Mouse (Mus musculus): ENCODE results near the gene Ghr. TPM values are rescaled to one million over a fixed set of nuclear protein-coding genes. Genes with fewer than 3 reads are reported as not detected.

Gene Ghr
- polyA plus RNA-seq, 1 experiment from 2014 or later: 72.0 TPM

GRCm38 (mm10) chr15:3485367-3485766 lies 97.9 kb downstream of the Ghr start:
- Histone ChIP-seq H3K4me1 (0 out of 2 replicates have a peak, but pooled peaks cover 4% of the 10 kb centered on the region), H3K4me3 (replicated peaks) (no peak overlapping the region), H3K36me3 (no peaks in the 10 kb centered on the region), H3K4me2 (no peak overlapping the region), H3K9ac (no peak overlapping the region), H3K27ac (no peak overlapping the region), H3K9me3 (replicated peaks) (no peaks in the 10 kb centered on the region), H3K27me3 (no peaks in the 10 kb centered on the region)
- 92% methylated on average over 1 of the region's 1 CpGs for WGBS
- ATAC-seq (replicated peaks; ENCODE audit: low FRiP score): no peak

DNA sequence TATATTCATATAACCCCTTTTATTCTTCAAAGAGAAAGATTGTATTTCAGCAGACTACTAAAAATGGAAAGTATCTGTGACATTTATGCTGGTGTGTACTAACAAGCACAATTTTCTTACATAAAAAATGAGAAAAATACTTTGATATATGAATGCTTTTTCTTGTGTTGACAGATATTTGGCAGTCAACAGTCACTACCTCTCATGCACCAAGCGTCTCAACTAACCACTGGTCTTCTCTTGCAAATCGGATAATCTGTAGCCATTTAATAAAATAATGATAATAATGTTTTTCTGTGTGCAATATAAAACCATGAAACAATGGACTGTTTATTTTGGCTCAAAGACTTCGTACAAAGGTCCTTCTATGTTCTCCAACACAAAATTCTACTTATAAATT lies 99.8 kb downstream of the Ghr start:
- Histone ChIP-seq H3K36me3 (no peaks in the 10 kb centered on the region), H3K9ac (no peak overlapping the region), H3K9me3 (replicated peaks) (no peaks in the 10 kb centered on the region), H3K4me1 (no peaks in the 10 kb centered on the region), H3K4me2 (no peak overlapping the region), H3K4me3 (replicated peaks) (no peak overlapping the region), H3K27ac (no peak overlapping the region), H3K27me3 (no peaks in the 10 kb centered on the region)
- 63% methylated on average over 3 of the region's 3 CpGs for WGBS
- no peak for ATAC-seq (replicated peaks; ENCODE audit: low FRiP score)

GRCm38 (mm10) chr15:3469230-3469629 lies 114.1 kb downstream of the Ghr start:
- no peaks in the 10 kb centered on the region for H3K4me1 ChIP-seq
- H3K9ac ChIP-seq: no peak overlapping the region
- WGBS: 91% methylated on average over 4 of the region's 4 CpGs
- no peak overlapping the region for H3K27ac ChIP-seq
- H3K9me3 ChIP-seq (replicated peaks): no peaks in the 10 kb centered on the region
- ATAC-seq (replicated peaks; ENCODE audit: low FRiP score): no peak
- no peaks in the 10 kb centered on the region for H3K27me3 ChIP-seq
- H3K36me3 ChIP-seq: peaks cover 3% of the 10 kb centered on the region; the same call in 1 of the 2 replicates
- H3K4me3 ChIP-seq (replicated peaks): no peak overlapping the region
- H3K4me2 ChIP-seq: no peak overlapping the region

DNA sequence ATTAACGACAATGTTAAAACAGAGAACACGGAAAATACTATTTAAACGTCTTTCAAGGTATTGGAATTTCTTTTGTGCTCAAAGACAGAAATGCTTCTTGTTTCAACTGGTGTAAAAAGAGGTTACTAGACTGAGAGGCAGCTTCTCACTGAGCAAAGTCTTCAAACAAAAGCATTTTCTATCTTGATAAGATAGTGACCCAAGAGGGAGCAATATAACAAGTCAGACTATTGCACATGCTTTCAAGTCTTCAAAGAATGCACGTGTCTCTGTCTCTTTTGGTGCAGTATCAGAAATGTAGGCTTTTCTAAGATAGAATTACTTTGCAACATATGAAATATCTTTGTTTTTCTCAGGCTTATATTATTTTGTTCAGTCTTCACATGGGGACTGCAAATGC lies 116.7 kb downstream of the Ghr start:
- Histone ChIP-seq H3K4me2 (no peak overlapping the region), H3K9ac (no peak overlapping the region), H3K4me1 (no peaks in the 10 kb centered on the region), H3K36me3 (no peaks in the 10 kb centered on the region), H3K4me3 (replicated peaks) (no peak overlapping the region), H3K9me3 (replicated peaks) (no peaks in the 10 kb centered on the region), H3K27ac (no peak overlapping the region), H3K27me3 (no peaks in the 10 kb centered on the region)
- 81% methylated on average over 4 of the region's 4 CpGs for WGBS
- no peak for ATAC-seq (replicated peaks; ENCODE audit: low FRiP score)

DNA sequence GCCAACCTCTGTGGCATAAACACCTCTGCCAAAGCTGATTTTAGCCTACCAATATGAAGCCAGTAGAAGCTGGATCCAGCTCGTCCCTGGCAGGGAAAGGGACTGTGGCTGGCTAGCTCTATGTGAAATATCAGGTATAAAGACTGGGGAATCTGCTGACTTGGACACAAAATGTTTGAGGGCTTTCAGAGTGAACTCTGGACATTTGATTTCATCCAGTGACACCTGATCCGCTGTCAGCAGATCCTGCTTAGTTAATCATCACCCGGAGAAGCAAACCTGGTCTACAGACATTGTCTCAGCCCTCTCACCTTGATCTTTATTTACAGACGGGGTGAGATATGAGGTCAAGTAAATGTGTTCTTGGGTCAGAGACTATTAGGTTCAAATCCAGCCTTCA lies 118.5 kb downstream of the Ghr start:
- ATAC-seq (replicated peaks; ENCODE audit: low FRiP score): peak; percentile 54; the same call in 1 of the 2 replicates
- Histone ChIP-seq H3K4me3 (replicated peaks) (no peak overlapping the region), H3K27ac (0 out of 2 replicates have a peak overlapping the region, but pooled peaks have one; percentile 28), H3K9me3 (replicated peaks) (no peaks in the 10 kb centered on the region), H3K27me3 (no peaks in the 10 kb centered on the region), H3K36me3 (no peaks in the 10 kb centered on the region), H3K4me2 (no peak overlapping the region), H3K4me1 (no peaks in the 10 kb centered on the region), H3K9ac (no peak overlapping the region)
- 56% methylated on average over 4 of the region's 4 CpGs for WGBS

GRCm38 (mm10) chr15:3456543-3456942 lies 126.7 kb downstream of the Ghr start:
- Histone ChIP-seq H3K9ac (no peak overlapping the region), H3K27ac (no peak overlapping the region), H3K4me3 (replicated peaks) (no peak overlapping the region), H3K4me1 (no peaks in the 10 kb centered on the region), H3K36me3 (peaks cover 10% of the 10 kb centered on the region; the same call in 1 of the 2 replicates), H3K27me3 (no peaks in the 10 kb centered on the region), H3K9me3 (replicated peaks) (no peaks in the 10 kb centered on the region), H3K4me2 (no peak overlapping the region)
- 83% methylated on average over 4 of the region's 4 CpGs for WGBS
- ATAC-seq (replicated peaks; ENCODE audit: low FRiP score): no peak

GRCm38 (mm10) chr15:3455572-3455971 lies 127.7 kb downstream of the Ghr start:
- no peak for ATAC-seq (replicated peaks; ENCODE audit: low FRiP score)
- Histone ChIP-seq H3K27me3 (no peaks in the 10 kb centered on the region), H3K9me3 (replicated peaks) (no peaks in the 10 kb centered on the region), H3K4me3 (replicated peaks) (no peak overlapping the region), H3K27ac (no peak overlapping the region), H3K9ac (no peak overlapping the region), H3K36me3 (peaks cover 10% of the 10 kb centered on the region; the same call in 1 of the 2 replicates), H3K4me2 (no peak overlapping the region), H3K4me1 (no peaks in the 10 kb centered on the region)

- Histone ChIP-seq H3K4me1 (no peaks in the 10 kb centered on the region), H3K36me3 (peaks cover 2% of the 10 kb centered on the region; the same call in 1 of the 2 replicates), H3K9ac (no peak overlapping the region), H3K4me2 (no peak overlapping the region), H3K27ac (no peak overlapping the region), H3K4me3 (replicated peaks) (no peak overlapping the region), H3K9me3 (replicated peaks) (no peaks in the 10 kb centered on the region), H3K27me3 (no peaks in the 10 kb centered on the region)
- no peak for ATAC-seq (replicated peaks; ENCODE audit: low FRiP score)
- WGBS: 76% methylated on average over 5 of the region's 5 CpGs
These were observed 131.1 kb downstream of the Ghr start for GRCm38 (mm10) chr15:3452080-3452752.

DNA sequence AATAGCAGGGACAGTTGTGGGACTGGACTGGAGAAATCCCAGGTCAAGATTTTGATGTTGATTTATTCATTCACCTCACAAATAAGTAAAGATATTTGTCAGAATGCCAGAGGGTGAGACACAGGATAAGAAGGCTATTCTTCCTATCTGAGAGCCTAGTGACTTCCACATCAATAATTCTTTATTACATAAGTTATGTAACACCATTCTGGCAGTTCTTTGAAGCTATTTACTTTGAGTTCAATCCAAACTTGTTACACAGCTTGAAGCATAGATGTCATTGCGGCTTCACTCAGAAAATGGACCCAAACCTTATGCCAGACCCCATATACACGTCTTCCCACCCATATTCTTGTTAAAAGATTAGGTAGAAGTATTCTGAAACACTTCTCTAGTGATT lies 133.7 kb downstream of the Ghr start:
- Histone ChIP-seq H3K4me1 (no peaks in the 10 kb centered on the region), H3K36me3 (no peaks in the 10 kb centered on the region), H3K27ac (no peak overlapping the region), H3K9me3 (replicated peaks) (no peaks in the 10 kb centered on the region), H3K9ac (no peak overlapping the region), H3K27me3 (no peaks in the 10 kb centered on the region), H3K4me2 (no peak overlapping the region), H3K4me3 (replicated peaks) (no peak overlapping the region)
- WGBS: 69% methylated on average over 2 of the region's 2 CpGs
- no peak for ATAC-seq (replicated peaks; ENCODE audit: low FRiP score)

GRCm38 (mm10) chr15:3445285-3445909 lies 137.9 kb downstream of the Ghr start:
- Histone ChIP-seq H3K27me3 (no peaks in the 10 kb centered on the region), H3K9me3 (replicated peaks) (no peaks in the 10 kb centered on the region), H3K36me3 (no peaks in the 10 kb centered on the region), H3K4me3 (replicated peaks) (no peak overlapping the region), H3K4me2 (no peak overlapping the region), H3K9ac (no peak overlapping the region), H3K4me1 (no peaks in the 10 kb centered on the region), H3K27ac (no peak overlapping the region)
- 82% methylated on average over 7 of the region's 7 CpGs for WGBS
- no peak for ATAC-seq (replicated peaks; ENCODE audit: low FRiP score)

DNA sequence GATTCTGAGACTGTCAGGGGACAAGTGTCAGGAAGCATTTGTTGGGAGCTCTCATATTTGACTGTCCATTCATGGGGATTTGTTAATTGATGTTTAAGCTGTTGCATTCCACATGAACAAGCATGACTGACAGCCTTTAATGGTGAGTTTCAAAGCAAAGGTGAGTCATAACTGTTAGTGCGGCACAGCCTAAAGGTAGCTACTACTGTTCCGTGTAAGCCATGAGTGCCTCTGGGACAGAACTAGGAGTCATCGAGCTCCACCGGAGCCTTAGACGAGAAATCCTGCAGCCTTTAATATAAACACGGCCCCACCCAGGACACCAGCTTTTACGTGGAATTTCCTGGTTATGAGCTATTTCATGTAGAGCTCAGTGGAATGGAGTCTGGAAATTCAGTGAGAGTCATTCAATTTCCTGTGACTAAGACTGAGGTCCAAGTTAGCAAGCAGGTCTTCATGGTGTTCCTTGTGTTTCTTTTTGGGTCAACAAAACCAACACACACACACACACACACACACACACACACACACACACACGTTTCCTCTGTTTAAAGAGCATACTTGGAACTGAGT lies 138.8 kb downstream of the Ghr start:
- 73% methylated on average over 8 of the region's 8 CpGs for WGBS
- Histone ChIP-seq H3K27me3 (no peaks in the 10 kb centered on the region), H3K36me3 (no peaks in the 10 kb centered on the region), H3K27ac (no peak overlapping the region), H3K4me1 (no peaks in the 10 kb centered on the region), H3K9ac (no peak overlapping the region), H3K4me3 (replicated peaks) (no peak overlapping the region), H3K9me3 (replicated peaks) (no peaks in the 10 kb centered on the region), H3K4me2 (no peak overlapping the region)
- no peak for ATAC-seq (replicated peaks; ENCODE audit: low FRiP score)

GRCm38 (mm10) chr15:3441506-3442286 lies 141.6 kb downstream of the Ghr start:
- H3K27ac ChIP-seq: no peak overlapping the region
- WGBS: 58% methylated on average over 4 of the region's 4 CpGs
- no peaks in the 10 kb centered on the region for H3K4me1 ChIP-seq
- no peaks in the 10 kb centered on the region for H3K9me3 ChIP-seq (replicated peaks)
- H3K4me2 ChIP-seq: no peak overlapping the region
- H3K27me3 ChIP-seq: no peaks in the 10 kb centered on the region
- H3K36me3 ChIP-seq: no peaks in the 10 kb centered on the region
- ATAC-seq (replicated peaks; ENCODE audit: low FRiP score): no peak
- H3K9ac ChIP-seq: no peak overlapping the region
- no peak overlapping the region for H3K4me3 ChIP-seq (replicated peaks)

Measured in kidney, embryonic 15.5 days (tissue).